Mouse (Mus musculus): Measurements from ENCODE around the gene Sgcd.

- no peak for TF ChIP-seq ZNF384 (IDR thresholded peaks at IDR 0.05; ENCODE audit: low read depth, low read length)
- TF ChIP-seq USF1 (IDR thresholded peaks at IDR 0.05; ENCODE audit: low read depth, low read length), result no peak
- TF ChIP-seq CTCF (conservative IDR thresholded peaks at IDR 0.05 in 1 of 2, IDR thresholded peaks at IDR 0.05 in 1 of 2; ENCODE audit: low read depth in 2 of 2, low read length in 2 of 2), result no peak
- TF ChIP-seq ZC3H11A (IDR thresholded peaks at IDR 0.05; ENCODE audit: low read depth, low read length), result no peak
- TF ChIP-seq TCF12 (IDR thresholded peaks at IDR 0.05; ENCODE audit: low read depth, low read length), result no peak
- no peak for TF ChIP-seq ELF1 (IDR thresholded peaks at IDR 0.05; ENCODE audit: low read depth, low read length)
Measured at GRCm38 (mm10) chr11:47294741-47295140, 694.0 kb downstream of the Sgcd start.
